Mouse (Mus musculus): ENCODE measurements at regions not wholly inside any gene's neighbourhood (a gene's known extent, or its start where the extent isn't known, plus 50 kb on each side); places are given as distances from the start of the nearest gene placed in this dataset.
A peak's percentile ranks its signal among the peaks of the same experiment; 100 is the strongest.

DNA sequence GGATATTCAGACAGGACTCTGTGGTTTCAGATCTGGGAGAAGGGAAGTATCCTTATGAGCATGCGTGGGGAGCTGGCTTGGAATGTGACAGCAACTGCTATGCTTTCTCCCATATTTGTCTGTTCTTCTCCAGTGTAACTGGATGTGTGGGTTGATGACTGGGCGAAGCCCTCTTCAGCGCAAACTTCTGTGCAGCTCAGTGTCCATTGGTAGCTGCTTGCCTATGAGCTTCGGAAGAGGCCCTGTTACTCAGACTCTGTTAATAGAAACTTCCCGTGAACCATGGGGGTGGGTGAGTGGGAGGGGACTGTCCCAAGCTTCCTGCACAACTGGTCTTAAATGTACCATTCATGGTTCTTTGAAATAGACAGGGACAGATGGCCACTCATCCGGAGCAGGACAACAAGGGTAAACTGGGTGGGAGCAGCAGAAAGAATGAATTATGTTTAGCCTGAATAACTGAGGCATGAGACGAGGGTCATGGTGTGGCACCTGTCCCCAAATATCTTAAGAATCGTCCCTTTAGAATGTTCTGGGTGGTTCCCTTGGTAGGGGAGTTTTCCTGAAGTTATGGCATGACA, 141.1 kb upstream of the Plxnc1 start:
- DNase-seq (ENCODE audit: low spot score) = no peak

- DNase-seq (ENCODE audit: low spot score) = no peak
Measured at GRCm38 (mm10) chr10:95083341-95084148, 138.9 kb upstream of the Plxnc1 start.

GRCm38 (mm10) chr10:95082634-95083033, 138.0 kb upstream of the Plxnc1 start:
- DNase-seq (ENCODE audit: low spot score) = no peak

DNA sequence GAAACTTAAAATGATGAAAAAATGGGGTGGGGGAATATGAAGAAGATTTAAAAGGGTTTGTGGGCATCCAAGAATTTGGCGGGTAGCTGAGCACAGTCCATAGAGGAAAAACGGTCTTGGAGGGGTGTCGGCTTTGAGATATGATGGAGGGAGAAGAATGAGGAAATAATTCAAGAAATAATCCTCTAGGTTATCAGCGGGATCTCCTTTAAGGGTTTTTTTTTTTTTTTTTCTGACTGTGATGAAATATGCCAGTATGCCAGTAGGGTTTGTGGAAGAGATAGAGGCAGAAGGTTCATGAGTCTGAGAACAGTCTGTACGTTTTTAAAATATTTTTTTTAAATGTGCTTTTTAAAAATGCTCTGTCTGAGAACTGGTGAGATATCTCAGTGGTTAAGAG, 135.3 kb upstream of the Plxnc1 start:
- no peak for DNase-seq (ENCODE audit: low spot score)

- no peak for DNase-seq (ENCODE audit: low spot score)
Measured at GRCm38 (mm10) chr10:95076421-95076820, 131.8 kb upstream of the Plxnc1 start.

DNA sequence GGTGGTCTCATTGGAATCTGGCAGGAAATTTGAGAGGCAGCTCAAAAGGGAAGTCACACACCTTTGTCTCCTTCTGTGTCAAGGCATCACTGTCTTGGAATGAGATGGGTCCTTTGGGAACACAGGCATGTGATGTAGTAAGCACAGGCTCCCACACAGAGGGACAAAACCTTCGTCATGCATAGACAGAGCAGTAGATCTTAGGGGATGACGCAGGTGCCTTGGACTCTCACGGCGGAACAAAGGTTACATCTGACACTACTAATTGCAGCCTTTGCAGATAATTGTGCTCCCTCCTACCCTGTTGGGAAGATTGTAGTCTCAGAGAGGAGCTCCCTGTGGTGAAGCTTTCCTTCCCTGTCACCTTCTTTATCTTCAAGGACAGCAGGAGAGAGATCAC, 131.3 kb upstream of the Plxnc1 start:
- DNase-seq (ENCODE audit: low spot score) = no peak

DNA sequence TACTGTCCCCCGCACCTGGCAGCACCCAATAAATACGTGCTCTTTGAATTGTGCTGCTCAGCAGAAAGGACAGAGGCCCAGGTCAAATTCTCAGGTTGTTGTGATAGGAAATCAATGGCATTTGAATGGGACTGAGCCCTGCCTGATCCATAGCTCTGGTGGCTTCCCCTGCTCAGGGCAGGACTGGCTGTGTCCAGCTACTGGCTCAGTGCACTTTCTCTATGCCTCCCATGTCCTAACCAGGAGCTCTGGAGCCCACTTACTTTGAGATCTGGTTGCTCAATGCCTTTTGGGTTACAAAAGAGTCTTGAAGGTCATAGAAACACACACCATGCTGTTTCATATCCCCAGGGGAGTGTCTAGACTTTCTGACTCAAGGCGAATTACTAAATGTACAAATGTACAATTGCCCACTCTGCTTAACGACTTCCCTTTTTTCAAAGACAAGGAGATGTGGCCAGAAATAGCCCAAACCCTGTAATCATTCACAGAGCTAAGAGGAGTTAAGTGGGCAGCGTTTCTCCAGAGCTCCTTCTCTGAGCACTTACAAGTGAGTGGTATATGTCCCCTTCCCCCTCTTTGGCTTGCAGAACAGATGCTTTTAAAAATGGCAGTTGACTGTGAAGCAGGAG, 130.4 kb upstream of the Plxnc1 start:
- peak; percentile 12 for DNase-seq (ENCODE audit: low spot score)

DNA sequence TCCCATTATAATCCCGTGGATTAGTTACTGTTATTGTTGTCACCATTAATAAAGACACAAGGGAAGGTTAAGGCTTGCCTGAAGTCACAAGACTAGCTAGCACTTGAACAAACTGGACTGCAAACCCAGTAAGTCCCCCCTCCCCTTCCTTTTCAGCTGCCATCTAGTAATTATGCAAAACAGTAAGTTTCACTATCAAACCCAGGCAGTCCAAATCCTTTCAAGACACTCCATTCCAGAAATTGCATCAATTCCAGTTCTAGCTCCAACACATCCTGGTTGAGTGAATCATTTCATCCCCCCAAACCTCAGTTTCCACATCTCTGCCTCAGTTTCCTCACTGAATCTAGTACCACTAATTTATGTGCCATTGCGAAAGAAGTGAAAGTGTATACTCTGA, 129.7 kb upstream of the Plxnc1 start:
- no peak for DNase-seq (ENCODE audit: low spot score)

GRCm38 (mm10) chr10:95067971-95068370, 123.3 kb upstream of the Plxnc1 start:
- no peak for DNase-seq (ENCODE audit: low spot score)

DNA sequence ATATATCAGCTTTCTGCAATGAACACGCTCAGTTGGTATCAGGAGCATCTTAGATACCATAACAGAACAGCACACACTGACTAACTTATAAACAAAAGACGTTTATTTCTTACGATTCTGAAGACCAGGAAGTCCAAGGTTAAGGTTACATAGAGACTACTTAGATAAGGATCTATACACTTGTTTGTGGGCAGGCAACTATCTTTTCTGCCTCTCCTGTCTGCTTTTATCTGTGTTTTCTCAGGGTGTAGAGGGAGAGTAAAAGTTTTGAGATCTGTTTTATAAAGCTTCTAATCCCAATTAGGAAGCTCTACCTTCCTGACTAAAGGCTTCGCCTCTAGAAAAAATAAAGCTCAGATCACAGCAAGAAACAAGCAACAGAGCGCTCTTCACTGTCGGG, 122.1 kb upstream of the Plxnc1 start:
- no peak for DNase-seq (ENCODE audit: low spot score)

DNA sequence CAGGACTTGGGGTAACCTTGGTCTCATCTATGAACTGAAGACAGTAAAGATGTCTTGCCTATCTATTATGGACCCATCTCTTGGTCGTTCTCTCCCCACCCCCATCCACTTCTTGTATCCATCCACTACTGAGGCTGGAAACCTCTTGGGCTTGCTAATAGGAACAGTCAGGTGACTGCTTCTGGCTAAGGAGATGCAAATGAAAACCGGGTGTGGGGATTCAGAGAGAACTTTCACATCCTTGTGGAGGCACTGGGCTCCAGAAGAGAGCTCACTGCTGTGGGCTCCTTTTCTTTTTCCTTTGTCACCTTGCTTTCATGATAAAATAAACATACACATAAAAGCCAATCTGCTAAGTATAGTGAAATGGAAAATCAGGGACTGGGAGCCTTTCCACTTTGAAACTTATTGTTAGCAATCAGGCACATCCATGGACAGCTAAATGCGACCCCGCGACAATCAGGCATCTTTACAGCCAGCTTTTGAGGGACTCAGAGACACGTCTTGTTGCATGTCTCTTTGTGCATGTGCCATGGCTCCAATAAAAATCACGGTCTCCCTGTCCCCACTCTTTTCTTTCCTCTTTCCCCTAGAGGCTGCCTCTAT, 115.0 kb upstream of the Plxnc1 start:
- no peak for DNase-seq (ENCODE audit: low spot score)

- no peak for DNase-seq (ENCODE audit: low spot score)
Measured at GRCm38 (mm10) chr10:95059078-95059477, 114.4 kb upstream of the Plxnc1 start.

DNA sequence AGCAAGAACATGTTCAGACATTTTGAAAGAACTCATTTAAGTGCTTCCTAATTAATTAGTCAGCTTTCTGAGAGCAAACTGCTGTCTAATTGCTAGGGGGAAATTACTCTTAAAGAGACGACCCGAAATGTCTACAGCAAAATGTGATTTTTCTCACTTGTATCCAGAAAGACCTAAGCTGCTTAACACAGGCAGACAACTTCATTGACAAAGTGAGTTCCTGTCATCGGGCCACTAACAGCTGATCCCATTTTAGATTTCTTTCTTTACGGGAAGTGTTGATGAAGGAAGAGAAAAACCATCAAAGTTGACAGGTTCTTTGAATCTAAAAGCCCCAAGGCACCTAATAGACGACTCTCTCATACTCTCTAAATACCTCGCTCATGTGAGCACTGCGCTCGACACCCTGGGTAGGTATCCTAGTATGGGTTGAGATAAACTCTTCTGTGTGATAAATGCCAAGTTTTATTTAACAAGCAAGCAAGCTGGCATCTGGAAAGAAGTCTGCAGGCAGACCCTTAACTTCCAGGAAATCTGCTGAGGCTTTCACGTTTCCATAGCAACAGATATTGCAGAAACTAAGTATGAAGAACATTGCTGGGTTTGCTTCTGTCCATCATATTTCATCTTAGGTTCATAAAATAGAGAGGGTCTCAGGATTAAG, 112.5 kb upstream of the Plxnc1 start:
- DNase-seq (ENCODE audit: low spot score) = no peak

GRCm38 (mm10) chr10:95056541-95056940, 111.9 kb upstream of the Plxnc1 start:
- no peak for DNase-seq (ENCODE audit: low spot score)

DNA sequence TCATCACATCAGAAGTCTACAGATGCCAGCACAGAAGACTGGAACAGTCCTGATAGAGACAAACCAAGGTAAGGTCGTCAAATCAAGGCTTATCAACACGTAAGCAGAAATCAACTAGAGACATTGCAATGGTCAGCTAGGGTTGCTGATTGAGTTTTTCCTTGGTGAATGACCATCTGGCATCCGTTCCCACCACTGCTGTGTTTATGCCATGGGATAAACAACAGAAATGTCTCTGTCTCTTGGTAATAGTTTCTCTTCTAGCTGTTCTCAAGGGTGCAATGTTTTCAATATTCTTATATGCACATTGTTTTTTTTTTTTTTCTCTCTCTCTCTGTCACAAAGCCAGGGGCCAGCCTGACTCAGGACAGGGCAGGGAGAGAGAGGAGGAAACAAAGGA, 110.2 kb upstream of the Plxnc1 start:
- DNase-seq (ENCODE audit: low spot score) = no peak

GRCm38 (mm10) chr10:95048790-95049189, 104.2 kb upstream of the Plxnc1 start:
- DNase-seq (ENCODE audit: low spot score) = no peak

GRCm38 (mm10) chr10:95043978-95044377, 99.3 kb upstream of the Plxnc1 start:
- DNase-seq (ENCODE audit: low spot score) = no peak

DNA sequence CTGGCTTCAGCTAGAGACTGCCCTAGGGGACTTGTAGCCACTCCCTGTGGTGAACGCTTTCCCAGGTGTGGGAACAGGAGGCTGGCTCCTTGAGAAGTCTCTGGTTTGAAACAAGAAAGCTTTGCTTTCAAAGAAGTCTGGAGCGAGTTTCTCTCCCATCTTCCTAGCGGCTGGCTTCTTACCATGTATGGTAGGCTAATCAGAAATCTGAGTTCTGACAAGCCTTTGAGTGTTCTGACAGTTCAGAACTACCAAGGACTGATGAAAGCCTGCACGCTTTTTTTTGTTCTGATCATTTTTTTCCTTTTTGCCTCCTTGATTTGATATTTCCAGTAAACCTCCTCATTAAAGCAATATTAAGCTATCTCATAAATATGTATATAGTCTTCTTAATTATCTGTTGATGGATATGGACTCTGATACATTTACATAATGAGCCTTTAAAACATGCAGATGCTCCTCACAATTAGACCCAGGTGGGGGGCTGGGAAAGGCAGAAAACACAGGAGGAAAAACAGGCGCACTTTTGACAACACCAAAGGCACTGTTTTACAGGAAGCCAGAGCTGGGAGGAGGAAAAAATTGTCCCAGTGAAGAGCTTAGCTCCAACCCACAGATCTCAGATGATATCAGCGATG, 95.7 kb upstream of the Plxnc1 start:
- no peak for DNase-seq (ENCODE audit: low spot score)

DNA sequence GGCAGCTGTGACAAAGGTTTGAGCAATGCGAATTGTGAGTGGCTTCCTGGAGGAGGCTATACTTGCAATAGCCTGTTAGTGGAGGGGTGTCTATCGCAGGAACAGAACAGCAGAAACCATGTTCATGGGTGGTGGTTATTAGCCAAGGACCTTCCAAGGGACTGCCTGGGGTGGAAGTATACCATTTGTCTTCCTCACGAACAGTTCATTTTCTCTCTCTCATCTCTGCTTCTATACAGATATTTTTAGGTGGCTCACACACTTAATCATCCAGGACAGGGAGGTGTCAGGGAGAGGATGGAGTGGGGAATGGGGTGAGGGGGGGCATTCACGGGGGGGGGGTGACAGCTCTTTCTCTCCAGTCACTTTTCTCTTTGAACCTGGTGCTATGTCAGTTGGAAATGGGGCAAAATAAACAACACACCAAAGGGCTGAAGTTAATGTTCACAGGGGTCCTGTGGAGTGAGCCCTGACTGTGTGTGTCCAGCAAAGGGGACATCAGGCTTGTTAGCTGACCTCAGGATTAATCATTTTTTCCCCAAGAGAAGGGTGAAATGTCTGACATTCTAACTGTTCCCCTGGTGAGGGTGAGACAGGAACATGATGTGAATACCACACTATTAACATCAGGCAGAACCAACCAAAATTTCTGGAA, 91.5 kb upstream of the Plxnc1 start:
- no peak for DNase-seq (ENCODE audit: low spot score)

- DNase-seq (ENCODE audit: low spot score) = no peak
Measured at GRCm38 (mm10) chr10:95035371-95035770, 90.7 kb upstream of the Plxnc1 start.

DNA sequence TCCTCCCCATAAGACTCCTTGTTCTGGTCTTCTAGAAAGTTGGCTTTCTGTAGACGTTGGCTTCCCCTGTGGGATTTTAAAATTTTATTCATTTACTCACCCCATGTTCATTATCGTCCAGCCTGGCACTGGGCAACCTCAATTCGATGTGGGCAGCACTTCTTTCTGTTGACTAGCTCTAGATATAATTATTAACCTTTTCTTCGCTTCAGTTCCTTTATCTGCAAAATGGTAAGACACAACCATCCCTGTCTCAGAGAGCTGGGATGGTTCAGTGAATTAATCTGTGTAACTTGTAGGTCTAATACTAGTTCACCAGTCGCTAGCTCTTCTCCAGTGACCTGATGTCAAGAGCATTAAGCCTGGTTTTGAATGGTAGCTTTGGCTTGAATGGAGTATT, 89.9 kb upstream of the Plxnc1 start:
- DNase-seq (ENCODE audit: low spot score) = no peak
